Mouse (Mus musculus) G1E-ER4 (cell line): ENCODE data around the gene Trmt5. TPM values are rescaled to one million over a fixed set of nuclear protein-coding genes. Genes with fewer than 3 reads are reported as not detected.

ENCODE experiments used
- GATA1 ChIP-seq: IDR thresholded peaks from one replicate; pipeline ENCODE4 v1.8.0; 2012; ENCODE audit warnings: low read length, inconsistent platforms
- polyA plus RNA-seq: library from polyadenylated mRNA; stranded (reverse); fragments of >175 nt; gene quantifications from 2 replicates; pipeline ENCODE4 v1.2.3, GENCODE M21; 2012

Gene Trmt5
- 2.7 and 3.2 TPM in 2 replicates for polyA plus RNA-seq

DNA sequence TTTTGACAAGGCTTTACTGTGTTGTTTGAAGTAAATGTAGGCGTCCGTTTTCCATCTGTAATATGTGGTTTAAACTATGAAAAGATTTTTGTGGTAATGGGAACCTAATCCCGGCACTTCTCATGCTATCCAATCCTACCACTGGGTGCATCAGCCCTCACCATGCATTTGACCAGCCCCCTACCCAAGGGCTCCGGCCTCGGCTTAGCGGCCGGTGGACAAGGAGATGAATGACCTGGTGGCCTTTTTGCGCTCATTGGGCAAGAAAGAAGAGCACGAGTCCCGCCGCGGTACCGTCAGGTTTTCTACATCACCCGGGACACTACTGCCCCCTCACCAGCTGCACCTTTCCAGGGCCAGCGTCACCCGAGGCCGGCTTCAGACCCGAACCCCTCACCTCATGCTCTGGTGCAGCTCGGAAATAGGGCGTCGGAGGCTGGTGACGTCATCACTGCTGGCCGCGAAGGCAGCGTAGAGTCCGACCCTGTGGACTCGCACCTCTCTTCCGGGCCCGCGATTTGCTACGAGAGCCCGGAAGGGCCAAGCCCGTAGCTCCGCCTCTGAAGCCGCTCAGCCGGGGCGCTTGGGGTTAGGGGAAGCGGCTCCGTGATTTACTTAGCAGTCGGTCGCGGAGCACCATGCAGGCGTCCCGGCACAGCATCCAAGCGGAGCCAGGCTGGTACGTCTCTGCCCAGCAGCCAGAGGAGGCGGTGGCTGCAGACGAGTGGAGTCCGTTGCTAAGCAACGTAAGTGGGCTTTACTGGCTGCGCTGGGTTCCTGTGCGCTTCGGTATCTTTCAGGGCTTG is at the start of gene Trmt5, which contains the start of gene Slc38a6:
Gene Trmt5, minus strand, starts transcription at position 424 of the 806 bp plus-strand sequence.
Gene Slc38a6, plus strand, starts transcription at position 493 of the 806 bp plus-strand sequence.
- TF ChIP-seq GATA1, result no peak

- no peak for TF ChIP-seq GATA1
Observed at GRCm38 (mm10) chr12:73334051-73334551, 47.6 kb upstream of the Trmt5 start.

DNA sequence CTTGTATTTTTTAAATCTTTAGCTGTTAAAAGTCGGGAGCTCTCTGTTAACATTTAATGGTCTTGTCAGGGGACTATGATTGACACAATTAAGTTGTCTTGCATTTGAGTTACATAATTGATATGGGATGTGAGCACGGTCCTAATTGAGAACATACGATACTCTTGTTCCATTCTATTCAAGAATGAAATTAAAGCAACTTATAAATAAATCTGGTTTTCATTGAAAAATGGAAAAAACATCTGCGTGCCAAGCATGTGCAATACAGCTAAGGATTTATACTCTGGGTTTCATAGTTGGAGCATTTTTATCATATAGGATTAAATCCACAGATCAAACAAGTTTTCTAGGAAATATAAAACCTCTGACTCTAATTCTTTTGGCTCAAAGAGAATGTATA is 46.2 kb upstream of the Trmt5 start:
- no peak for TF ChIP-seq GATA1

- TF ChIP-seq GATA1, result no peak
Observed at GRCm38 (mm10) chr12:73330236-73330635, 43.7 kb upstream of the Trmt5 start.

GRCm38 (mm10) chr12:73328448-73329167 is 42.1 kb upstream of the Trmt5 start:
- TF ChIP-seq GATA1, result no peak

DNA sequence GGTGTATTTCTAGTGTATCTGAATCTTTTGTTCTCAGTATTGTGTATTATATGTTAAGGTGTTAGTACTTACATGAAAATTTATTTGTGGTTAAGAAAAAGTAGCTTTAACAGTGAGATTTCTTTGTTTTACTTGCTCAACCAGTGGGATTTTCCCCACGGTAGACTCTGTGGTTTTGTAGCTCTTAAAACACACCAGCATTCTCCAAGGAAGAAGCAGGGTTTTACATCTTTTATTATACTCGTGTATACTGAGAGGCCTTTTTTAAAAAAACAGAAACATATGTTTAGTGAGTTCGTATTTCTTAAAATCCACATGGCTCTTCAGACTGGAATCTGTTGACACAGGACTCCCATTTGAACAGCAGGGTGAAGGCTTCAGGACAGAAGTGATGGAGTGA is 40.9 kb upstream of the Trmt5 start:
- TF ChIP-seq GATA1, result no peak

- TF ChIP-seq GATA1, result no peak
Observed at GRCm38 (mm10) chr12:73325617-73326016, 39.1 kb upstream of the Trmt5 start.

- TF ChIP-seq GATA1, result no peak
Observed at GRCm38 (mm10) chr12:73325181-73325580, 38.7 kb upstream of the Trmt5 start.

DNA sequence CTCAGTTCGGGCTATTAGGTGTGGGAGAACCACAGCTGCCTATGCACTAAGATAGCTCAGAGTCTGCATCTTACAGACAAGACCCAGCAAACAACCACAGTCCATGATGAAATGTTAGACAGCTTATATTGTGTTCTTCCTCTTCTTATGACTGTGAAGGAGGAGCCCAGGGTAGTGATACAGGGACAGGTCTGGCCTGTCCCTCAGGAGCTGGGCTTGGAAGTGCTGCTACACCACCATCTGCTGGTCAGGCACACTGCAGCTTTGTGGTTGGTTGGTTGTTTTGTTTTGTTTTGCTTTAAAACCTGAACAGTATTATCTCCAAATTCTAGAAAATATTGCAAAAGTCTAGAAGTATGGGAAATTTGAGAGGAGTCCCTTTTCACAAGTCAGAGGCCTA is 38.2 kb upstream of the Trmt5 start:
- no peak for TF ChIP-seq GATA1

DNA sequence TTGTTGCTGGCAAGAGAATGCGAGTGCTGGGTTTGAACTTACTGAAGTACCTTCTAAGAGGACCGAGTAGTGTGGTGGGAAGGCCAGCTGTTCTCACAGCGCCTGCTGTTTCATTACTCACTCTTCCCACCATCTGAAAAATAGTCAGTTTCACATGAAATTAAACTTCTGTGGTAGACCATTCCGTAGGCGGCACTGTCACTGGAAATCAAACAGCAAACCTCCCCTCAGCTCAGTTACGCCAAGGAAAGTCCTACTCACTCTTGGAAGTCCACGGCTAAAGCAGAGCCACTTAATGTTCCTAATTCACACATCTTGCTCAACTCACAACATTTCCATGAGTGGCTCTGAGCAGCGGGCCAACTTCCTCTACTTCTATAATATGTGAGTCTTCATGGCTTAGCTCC is 37.7 kb upstream of the Trmt5 start:
- no peak for TF ChIP-seq GATA1

DNA sequence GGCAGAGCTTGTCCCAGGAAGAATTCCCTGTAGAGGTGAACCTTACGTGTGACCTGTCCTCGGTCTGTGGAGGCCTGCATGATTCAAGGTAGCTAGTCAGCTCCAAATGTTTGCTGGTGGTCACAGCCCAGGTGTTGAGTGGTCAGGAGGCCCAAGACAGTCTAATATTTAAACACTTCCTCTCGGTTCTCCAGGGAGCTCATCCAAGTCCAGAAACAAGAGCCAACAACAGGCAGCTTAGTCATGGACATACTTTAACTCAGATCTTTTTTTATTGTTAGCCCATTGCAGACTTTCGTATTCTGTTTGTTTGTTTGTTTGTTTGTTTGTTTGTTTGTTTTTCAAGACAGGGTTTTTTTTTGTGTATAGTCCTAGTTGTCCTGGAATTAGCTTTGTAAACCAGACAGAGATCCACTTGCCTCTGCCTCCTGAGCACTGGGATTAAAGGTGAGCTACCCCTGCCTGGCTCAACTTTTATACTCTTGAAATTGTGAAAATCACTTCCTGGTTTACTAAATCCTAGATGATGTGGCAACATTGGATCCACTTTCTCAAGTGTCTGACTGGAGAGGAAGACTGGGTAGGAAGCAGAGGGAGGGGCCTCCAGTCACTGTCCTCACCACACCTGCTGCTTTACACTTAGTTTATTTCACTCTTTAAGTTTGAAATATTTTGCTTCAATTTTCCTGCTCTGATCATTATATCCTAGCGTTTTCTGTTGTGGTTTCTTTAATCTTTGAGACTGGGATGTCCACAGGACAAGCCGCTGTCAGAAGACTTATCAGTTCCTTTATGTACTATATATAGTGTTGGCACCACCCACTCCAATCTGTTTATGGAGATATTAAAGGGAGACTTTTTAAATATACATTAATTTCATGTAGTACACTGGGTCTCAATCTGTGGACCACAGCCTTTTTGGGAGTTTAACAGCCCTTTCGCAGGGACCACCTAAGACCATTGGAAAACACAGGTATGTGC is 31.5 kb upstream of the Trmt5 start:
- TF ChIP-seq GATA1, result no peak

DNA sequence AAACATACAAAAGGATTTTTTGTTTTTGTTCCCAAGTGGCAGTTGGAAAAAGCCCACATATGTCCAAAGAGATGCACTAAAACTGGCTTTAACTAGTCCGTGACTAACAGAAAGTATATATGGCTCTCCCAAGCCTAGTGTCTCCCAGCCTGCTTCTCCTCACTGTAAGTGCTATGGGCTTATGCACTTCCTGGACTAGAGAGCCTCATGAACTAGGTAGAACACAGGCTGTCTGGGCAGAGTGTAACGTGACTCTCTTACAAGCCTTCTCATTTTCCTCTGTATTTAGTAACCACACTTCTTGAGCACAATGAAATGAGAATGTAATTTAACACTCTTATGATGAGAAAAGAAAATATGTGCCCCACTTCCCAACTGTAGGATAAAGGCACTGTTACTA is 22.2 kb upstream of the Trmt5 start:
- no peak for TF ChIP-seq GATA1

DNA sequence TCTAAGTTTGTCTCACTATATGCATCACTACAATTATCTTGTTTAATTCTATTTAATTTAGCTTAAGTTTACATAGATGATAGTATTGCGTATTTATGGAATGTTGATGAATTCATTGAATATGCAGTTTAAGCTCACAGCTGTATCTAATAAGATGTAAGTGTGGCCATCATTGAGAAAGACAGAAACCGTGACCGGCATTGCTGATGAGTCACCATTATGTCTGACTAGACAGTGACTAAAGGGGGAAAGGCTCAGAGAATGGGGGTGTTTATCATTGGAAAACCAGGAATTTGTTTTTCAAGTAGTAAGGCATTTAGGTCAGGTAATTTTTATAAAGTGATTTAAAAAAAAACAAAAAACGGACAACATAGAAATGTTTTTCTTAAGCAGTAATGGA is 21.2 kb upstream of the Trmt5 start:
- no peak for TF ChIP-seq GATA1

DNA sequence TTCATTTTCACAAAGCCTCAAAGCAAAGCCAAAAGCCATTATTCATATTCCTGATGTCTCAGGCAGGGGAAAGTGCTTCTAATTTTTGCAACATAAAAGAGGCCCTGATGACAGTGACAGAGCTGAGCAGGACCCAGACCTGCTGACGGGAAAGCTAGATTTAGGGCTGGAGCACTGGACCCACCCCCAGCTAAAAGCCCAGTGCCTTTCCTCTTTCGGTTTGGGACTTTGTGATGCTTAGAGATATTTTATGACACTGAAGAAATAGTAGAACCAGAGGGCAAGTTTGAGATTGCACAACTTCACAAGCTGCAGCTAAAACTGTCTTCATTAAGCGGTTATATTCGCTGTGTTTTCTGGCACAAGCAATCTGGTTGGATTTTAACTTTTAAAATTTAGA is 18.1 kb upstream of the Trmt5 start:
- TF ChIP-seq GATA1, result no peak

- TF ChIP-seq GATA1, result no peak
Observed at GRCm38 (mm10) chr12:73300531-73300930, 14.0 kb upstream of the Trmt5 start.
